Mouse (Mus musculus) liver, adult (tissue): ENCODE data around the gene Tsku.
A peak's percentile ranks its signal among the peaks of the same experiment; 100 is the strongest.

ENCODE experiments used
- GATA4 ChIP-seq: IDR thresholded peaks from 2 replicates; pipeline ENCODE4 v1.6.1; 2014; ENCODE audit warnings: mild to moderate bottlenecking, low read length; ENCODE audit not compliant: insufficient replicate concordance

The Tsku gene

GRCm38 (mm10) chr7:98321083-98321482 lies 40.0 kb downstream of the Tsku start, which contains the start of gene Acer3:
Gene Acer3, minus strand, starts transcription at chr7:98321208.
- no peak for TF ChIP-seq GATA4

- TF ChIP-seq GATA4: no peak
These were observed 41.0 kb downstream of the Tsku start for GRCm38 (mm10) chr7:98320006-98320556.

GRCm38 (mm10) chr7:98316568-98316967 lies 44.6 kb downstream of the Tsku start:
- no peak for TF ChIP-seq GATA4

DNA sequence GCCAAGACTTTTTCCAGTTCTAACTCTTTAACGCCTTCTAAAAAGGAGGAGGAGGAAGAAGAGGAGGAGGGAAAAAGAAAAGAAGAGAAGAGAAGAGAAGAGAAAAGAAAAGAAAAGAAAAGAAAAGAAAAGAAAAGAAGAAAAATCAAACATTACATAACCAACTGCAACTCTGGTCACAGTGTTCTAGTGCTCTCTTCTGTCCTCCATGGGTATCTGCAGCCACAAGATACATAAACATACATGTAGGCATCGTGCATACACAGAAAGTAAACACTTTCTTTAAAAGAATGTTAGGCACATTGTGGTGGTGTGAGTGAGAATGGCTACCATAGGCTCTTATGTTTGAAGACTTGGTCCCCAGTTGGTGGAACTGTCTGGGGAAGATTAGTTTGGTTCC lies 46.0 kb downstream of the Tsku start:
- TF ChIP-seq GATA4: no peak

DNA sequence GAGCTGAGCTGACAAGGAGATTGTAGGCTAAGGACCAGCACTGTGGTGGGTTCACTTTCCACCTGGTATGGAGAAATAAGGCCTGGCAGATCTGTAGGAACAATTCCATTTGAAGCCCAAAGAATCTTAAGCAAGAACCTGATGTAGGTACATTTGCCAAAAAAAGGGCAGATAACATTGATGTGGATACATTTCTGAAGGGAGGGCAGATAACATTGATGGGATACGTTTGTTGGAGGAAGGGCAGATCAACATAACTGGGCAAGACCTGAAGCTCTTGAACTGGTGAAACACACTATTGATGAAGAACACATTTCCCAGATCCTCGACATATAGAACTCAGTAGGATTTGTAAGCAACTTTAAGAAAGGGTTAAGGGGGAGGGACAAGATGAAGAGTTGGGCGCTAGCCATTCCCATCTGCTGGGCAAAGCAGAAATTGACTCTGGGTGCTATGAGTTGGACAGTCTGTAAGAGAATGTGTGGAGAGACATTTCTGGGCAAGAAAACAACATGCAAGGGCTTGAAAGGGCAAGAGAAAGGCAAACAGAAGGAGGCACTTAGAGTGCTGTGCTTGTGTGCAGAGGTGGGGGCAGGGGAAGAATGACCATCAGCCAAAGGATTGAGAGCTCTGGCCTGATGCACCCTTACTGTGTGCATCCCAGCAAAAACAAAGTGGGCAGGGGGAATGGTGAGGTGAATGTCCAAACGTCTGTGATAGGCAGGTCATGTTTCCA lies 48.8 kb downstream of the Tsku start:
- TF ChIP-seq GATA4: no peak

GRCm38 (mm10) chr7:98310266-98310665 lies 50.9 kb downstream of the Tsku start:
- no peak for TF ChIP-seq GATA4

DNA sequence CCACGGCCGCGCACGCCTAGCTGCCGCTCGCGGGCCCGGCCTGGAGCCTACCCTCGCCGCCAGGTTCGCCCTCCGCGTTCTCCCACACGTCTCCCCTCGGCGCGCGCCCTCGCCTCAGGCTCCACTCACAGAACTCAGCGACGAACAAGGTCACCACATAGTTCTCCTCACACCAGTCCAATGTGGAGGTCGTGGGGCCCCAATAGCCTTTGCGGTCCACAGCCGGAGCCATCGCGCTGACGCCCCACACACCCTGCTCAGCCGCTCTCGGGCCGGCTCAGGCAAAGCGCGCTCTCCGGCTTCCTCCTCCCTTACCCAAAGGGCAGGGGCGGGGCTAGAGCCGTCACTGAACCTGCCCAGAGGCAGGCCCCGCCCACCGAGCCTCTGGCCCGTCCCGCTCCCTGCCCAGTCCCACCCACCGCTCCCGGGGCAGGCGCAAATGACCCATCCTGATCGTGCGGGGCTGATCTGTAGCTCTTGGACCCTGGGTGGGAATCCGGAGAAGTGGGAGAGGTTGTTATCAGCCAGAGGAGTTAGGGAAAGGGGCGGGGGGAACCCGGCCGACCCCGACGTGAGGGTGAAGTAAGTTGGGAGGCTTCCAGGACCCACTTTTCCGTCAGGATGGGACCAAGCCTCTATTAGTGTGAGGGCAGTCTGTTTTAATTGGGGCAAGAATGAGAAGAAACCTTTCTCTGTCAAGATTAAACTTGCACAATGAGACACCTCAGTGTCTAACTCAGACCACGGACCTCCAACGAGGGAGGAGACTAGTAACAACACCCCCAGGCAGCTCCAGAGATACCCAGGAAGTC lies 51.7 kb downstream of the Tsku start:
- TF ChIP-seq GATA4: peak; percentile 28; the same call in 1 of the 2 replicates

DNA sequence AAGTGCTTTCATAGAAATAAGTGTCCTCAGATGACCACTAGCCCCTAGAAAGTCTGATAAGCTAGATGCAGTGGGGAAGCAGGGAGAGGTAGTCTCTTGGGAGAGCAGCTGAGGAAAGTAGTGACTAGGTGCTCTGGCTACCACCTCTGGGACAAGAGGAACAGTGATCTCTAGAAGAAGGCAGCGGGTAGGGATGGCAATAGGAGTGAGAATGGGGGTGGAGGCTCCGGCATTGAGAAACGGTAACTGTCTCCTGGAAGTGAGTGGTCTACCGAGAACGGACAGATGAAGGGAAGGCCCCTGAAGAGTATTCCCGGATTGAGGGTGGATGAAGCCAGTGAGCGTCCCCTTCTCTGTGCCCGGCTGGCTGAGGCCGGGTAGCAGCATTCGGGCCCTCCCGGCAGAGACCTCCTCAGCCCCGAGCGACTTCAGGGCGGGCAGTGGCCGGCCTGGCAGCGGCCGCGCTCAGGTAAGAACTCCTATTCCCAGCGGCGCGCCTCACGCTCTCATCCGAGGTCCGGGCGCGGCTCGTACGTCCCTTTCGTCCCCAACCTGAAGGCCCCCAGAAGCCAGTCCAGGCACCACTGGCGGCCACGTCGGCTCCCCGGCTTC lies 52.4 kb downstream of the Tsku start:
- TF ChIP-seq GATA4: no peak

DNA sequence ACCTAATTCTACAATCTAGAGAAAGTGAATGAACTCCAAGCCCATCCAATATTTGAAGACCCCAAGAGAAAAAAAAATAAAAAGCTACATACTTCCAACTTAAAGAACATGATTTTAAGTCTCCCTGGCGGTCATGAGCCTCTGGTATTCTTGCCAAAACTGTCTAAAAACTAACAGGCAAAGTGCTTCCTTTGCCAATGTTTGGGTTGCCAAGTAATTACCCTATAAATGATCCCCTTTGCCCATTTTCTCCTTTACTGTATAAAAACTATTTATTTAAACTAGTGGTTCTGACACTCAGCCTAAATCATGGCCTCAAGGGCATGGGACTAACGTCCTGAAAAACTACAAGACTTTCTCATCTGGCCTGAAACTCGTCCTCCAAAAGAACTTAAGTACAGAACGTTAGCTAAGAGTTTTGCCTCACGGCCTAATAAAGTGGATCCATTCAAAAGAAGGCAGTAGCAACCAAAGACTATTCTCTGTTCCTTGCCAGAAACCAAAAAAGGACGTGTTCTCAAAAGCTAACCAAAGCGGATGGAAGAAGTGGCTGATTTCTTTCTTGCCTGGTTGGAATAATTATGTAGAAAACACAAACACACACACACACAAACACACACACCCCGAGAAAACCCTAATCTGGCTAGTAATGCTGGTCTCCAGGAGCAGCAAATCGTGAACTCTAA lies 53.1 kb downstream of the Tsku start:
- TF ChIP-seq GATA4: no peak

DNA sequence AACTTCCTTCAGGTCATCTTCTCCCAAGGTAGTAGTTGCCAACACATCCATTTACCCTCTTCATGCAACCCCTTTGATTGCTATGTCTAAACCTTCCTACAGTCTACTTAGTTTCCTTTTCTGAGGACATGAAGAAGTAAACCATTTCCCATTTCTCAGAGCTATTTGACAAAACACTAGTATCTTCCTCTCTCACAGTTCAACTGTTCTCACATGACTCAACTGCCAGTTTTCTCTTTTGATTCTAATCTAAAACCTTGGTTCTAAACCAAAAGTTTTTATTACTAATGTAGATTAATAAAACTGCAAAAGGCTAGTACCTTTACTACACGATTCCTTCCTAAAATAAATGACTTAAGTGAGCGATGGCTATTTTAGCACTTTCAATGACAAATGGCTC lies 53.7 kb downstream of the Tsku start:
- no peak for TF ChIP-seq GATA4
